Mouse (Mus musculus) ovary, postnatal 14 days (tissue): Measurements from ENCODE around the gene Cited1.
"Not testable (repeated sequence)": the region's sequence is repeated elsewhere in the genome, so short reads cannot be mapped to it uniquely, and the experiment has no call there.

Experiments
- DNase-seq: peaks from one replicate; pipeline ENCODE4 v3.0.0; 2022; ENCODE audit warnings: low spot score

Gene Cited1

DNA sequence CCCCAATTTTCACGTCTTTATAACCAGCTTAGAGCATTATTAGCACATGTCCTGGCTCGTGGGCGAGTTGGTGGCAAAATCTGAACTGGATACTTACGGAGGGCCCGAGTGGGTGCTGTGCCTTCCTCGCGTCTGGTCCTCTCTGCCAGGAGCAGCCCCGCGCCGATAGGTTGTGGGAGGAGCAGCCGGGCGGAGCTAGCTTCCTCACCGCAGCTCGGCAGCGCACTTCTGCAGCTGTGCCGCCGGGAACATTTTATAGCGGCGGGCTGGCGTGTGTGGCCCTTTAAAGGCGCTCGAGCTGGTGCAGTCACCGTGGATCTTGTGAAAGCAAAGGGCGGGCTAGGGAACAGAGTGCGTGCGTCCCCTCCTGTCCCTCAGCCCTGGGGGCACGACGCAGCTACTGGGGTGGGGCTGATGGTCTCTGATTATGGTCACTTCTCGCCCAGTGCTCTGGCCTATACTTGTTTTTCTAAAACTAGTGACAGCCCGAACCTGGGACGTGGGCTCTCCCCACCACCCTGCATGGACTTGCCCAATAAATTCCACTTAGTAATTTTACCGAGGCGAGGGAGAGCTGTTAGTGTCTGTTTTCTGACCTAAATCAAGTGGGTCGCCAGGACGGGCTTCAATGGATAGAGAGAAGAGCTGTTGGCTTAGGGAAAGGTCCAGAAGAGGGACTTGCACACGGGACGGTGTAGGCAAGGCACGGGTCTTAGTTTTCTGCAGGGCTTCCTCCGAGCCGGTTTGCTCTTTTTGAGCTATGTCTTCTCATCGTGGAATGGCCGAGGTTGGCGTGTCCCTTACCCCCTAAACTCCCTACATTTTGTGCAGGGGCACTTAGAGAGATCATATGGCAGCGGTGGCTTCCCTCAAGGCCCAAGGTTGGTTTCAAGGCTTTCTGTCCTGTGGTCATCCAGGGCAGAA is at the start of gene Cited1:
Gene Cited1, minus strand, starts transcription at position 245 of the 924 bp plus-strand sequence.
- peak; percentile 34 for DNase-seq

DNA sequence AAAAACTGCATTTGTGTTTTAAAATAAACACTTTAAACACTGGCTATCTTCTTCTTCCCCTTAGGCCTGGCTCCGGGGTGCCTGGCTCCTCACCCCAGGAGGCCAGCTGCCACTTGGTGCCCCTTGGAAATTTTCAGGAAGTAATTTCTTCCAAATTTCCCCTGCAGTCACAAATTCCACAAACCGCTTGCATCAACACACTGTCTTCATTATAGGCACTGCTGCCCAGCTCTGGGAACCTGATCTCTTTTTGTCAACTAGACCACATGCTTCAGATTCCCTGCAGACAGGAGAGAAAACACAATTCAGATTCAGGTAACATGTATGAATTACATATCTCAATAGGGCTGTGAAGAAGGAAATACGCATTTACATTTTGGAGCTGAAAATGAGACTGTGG is 32.9 kb upstream of the Cited1 start:
- DNase-seq = no peak

DNA sequence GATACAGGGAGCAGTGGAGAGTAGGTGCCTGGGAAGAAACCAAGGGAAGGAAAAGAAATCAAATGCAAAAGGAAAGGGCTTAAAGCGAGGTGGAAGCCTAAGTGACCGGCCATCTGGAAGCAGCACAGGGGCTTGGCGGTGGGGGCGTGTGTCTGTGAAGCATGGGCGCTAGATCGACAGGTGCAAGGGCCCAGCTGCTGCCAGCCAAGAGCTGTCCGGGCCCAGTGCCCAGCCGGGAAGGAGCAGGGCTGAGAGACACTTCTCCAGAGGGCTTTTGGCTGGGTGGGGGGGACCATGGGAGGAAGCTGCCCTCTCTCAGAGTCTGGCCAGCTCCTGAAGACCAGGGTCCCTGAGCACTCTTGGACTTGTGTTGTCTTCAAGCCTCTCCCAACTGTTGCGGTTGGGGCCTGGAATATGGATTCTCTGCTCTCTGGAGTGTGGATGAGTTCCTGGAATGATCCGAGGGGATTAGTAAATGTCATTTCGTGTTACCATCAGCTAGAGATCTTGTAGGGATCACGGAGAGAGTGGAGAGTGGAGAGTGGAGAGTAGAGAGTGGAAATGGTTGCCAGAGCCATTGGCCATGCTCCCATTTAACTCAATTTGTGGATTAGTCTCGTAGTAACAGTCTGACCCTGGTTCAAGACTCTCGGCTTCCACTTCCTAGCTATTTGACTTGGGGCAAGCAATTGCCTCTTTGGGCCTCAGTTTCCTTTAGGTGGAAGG is 10.8 kb upstream of the Cited1 start:
- no peak for DNase-seq

DNA sequence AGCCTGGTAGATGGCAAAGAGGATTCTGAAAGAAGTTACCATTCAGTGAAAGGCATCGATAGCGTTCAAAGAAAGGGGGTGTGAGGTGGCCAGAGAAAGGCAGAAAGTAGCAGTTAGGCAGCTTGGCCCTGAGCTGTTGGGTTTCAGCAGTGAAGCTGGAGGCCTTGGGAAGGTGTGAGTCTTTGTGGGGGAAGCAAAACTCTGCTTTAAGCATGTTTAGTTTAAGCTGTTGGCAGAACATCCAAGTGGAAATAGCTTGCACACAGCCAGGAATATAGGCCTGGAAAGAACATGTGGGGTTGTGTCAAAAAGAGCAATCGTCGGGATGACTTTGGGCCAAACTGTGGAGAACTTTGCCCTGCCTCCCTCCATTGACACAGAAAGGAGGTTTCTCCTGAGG is 7.8 kb upstream of the Cited1 start:
- no peak for DNase-seq

DNA sequence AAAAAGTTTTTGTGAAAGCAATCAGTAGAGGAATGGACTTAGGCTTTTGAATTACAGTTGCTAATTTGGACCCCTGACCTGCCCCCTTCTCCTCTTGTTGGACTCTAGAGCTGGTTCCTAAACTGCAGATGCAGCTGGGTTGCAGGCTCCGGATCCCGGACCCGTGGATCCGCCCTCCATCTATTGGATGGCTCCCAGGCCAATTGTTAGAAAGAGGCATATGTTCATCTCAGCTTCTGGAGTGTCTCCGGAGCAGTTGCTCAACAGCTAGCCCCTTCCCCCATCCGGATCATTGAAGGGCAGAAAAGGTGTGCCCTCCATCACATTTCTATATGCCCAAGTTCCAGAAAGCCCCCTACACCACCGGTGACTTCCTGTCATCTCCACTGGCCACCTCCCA is 1.9 kb upstream of the Cited1 start:
- DNase-seq = no peak

DNA sequence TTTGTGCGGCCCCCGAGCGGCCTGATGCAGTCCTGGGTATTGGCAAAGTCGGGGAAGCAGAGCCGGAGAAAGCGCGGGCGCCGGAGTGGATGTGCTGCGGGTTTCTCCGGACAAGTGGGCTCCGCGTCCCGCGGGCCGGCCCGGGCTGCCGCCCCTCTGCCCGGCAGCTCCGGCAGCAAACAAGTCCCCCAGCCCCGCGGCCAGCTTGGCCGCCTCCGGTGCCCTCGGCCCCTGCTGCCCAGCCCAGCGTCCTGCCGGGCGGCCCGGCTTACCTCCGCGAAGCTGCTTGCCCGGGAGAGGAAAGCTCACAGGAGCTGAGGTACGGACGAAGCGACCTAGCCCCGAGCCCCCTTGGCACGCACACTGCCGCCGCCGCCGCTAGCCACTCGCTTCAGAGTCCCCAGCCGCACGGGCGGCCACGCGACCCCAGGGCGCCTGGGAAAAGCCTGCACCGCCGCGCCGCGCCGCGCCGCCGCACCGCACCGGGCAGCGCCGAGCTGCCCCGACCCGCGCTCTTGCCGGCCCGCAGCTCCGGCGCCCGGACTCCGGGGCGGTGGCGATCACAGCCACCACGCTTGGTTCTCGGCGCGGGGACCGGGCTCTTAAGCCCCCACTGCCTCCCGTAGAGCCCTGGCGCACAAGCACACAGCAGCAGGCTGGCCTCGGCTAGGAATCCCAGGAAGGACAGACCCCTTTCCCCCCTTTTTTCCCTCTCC is 602 bp downstream of the Cited1 start:
- no peak for DNase-seq

DNA sequence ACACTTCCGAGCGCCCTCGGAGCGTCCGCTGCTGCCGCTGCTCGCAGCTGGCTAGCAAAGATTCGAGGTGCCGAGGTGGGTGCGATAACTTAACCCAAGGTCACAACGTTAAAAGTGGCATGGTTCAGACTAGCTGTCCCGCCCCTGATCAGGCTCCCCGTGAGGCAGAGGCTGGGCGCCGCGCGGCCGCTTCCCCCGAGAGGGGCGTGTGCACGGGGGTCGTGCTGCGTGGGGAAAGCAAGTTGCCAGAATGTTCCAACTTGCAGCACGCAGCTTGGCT is 1.1 kb downstream of the Cited1 start:
- DNase-seq = no peak

DNA sequence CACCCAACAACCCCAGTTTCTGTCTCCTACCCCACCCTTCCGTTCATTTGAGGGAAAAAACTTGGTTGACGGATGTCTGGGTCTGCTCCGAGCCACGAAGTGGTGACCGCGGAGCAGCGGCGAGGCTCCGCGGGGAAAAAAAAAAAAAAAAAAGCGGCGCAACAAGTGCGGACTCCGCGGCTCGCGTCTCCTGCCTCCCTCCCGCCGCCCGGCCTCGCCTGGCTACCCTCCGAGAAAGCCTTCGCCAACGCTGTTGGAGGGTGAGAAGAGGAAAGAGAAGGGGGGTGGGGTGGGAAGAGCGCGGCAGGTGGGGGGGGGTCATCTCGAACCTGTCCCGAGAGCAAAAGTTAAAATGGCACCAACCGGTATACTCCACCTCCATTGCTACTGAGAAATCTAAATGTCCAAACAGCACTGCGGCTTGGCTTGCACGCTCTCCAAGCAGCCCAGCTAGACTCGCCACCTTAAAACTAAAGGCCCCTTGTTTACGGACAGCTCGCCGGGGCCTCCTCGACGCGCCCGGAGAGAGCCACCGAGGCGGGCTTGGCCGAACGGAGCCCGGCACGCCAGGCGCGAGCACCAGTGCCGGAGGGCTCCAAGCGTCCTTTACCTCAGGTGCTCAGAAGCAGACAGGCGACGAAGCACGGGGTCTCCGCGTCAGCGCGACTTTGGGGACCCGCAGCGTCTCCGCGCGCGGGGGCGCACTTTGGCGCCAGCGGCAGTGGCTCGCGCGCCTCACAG is 1.7 kb downstream of the Cited1 start:
- DNase-seq = no peak

DNA sequence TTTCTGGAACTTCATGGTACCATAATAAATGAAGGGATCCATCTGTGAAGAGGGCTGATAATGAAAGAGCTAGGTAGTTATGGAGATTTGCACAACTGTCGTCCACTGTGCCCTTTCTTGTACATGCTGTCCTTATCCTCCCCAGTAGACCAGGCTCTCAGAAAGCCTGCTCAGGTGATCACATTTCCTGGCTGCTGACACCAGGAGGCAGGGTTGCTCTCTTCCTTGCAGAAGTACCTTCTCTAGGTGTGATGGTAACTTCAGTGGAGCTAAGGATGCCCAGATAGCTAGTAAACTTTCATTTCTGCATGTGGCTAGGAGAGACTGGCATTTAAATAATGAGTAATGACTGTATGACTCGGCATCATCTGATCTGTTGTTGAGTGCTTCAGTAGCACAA is 7.6 kb downstream of the Cited1 start:
- DNase-seq = no peak

DNA sequence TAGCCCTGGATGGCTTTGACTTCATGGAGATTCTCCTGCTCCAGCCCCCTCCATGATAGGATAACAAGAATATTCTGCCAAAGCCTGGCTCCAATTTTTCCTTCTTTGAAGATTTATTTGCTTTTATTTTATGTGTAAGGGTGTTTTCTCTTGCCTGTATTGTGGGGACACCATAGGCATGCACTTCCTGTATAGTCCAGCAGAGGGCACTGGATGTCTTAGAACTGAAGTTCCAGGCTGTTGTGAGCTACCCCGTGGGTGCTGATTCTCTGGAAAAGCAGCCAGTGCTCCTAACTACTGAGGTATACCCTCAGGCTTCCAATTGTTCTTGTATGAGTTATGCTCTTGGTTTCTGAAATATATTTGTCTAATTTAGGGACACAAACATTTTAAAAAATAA is 32.9 kb downstream of the Cited1 start:
- DNase-seq = peak; percentile 8

DNA sequence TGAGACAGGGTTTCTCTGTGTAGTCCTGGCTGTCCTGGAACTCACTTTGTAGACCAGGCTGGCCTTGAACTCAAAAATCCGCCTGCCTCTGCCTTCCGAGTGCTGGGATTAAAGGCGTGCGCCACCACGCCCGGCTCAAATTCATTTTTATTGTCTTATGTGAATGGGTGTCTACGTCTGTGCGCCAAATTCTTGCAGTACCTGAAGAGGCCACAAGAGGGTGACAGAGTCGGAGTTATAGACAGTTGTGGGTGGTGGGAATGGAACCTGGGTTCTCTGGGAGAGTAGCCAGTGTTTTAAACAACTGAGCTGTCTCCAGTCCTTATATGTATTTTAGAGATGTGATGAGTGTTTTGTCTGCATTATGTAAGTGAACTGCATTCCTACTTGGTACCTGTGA is 36.6 kb downstream of the Cited1 start:
- not testable (repeated sequence) for DNase-seq
